Mouse (Mus musculus): ENCODE data around the gene Mlana.

The Mlana gene

DNA sequence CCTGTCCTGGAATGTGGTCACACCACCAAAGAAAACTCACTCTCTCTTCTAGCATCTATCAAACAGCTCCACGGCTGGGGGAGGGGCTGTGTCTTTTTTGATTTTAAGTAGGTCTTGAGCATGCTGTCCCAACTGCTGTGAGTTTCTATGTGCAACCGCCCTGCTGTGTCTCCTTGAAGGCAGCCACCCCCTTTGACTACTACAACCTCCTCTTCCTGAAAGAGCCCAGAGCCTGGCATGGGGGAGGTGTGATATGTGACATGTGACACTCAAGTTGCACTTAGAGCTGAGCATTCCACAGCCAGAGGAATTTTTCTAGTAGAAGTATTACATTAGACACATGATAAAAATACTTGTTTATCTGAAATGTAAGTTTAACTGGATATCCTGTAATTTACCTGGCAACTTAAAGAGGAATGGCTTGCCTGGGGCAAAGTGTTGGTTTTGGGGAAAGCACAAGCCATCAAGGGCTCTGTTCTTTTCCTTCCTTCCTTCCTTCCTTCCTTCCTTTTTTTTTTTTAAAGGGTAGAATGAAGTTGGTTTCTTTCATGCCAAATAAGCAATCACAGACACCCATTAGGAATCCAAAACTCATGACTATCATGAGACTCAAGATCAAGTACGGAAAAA, at the start of gene Mlana:
Gene Mlana (plus strand): TSS at position 580 of the 630 bp plus-strand sequence.
- no peak for DNase-seq (ENCODE audit: low spot score)

- no peak for DNase-seq (ENCODE audit: low spot score)
Observed at GRCm38 (mm10) chr19:29648550-29648914, 49.1 kb upstream of the Mlana start.

GRCm38 (mm10) chr19:29649683-29650082, 47.9 kb upstream of the Mlana start:
- no peak for DNase-seq (ENCODE audit: low spot score)

- DNase-seq (ENCODE audit: low spot score) = no peak
Observed at GRCm38 (mm10) chr19:29653768-29654265, 43.8 kb upstream of the Mlana start.

- no peak for DNase-seq (ENCODE audit: low spot score)
Observed at GRCm38 (mm10) chr19:29655148-29655547, 42.5 kb upstream of the Mlana start.

DNA sequence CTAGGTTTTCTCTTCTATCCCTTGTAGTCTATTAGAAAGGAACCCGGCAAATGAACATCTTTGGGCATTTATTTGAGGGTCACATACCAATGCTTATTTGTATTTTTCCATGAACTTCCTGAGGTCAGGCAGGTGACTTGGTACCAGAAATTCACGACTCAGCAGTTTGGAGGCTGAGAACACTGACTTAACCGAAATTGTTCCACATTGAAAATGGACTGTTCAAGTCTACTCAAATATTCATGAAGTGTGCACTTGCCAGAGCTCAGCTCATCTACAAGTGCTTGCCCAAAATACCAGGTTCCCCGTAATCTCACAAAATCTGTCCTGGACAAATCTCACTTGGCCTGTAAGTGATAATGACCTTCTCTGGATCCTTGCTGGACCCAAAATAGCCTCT, 41.6 kb upstream of the Mlana start:
- DNase-seq (ENCODE audit: low spot score) = no peak

DNA sequence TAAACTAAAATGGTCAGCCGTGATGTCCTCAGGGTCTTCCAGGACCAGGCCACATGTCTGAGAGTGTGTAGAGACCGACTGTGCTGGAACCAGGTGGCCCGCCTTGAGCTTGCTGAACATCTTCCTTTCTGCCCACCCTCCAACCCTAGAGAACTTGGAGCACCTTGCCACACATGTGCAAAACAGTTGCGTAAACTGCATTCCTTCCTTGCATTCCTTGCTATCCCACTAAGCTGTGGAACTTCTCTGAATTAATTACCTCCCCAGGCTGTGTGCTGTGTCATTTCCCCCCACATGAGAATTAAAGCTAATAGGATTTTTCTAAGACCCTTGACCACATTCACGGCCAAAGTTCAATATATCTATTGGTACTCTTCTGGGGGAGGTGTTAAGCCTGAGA, 41.0 kb upstream of the Mlana start:
- no peak for DNase-seq (ENCODE audit: low spot score)

DNA sequence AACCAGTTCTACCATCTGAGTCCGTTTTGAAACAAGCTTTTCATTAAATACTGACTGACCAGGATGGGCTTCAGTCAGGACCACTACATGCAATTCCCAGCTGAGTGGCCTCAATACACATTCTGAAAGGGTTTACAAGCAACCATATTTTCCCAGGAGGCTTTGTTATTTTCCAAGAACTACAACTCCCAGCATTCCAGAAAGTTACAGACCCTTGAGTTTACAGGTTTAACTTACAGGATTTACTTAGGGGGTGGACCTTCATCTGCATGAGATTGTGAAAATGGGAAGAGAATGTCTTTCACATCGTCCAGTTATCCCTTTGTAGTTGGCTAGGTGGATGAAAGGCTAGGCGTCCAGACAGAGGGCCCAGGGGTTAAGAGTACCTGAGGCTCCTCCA, 40.6 kb upstream of the Mlana start:
- DNase-seq (ENCODE audit: low spot score) = no peak

- DNase-seq (ENCODE audit: low spot score) = no peak
Observed at GRCm38 (mm10) chr19:29657558-29657957, 40.1 kb upstream of the Mlana start.

GRCm38 (mm10) chr19:29658836-29659235, 38.8 kb upstream of the Mlana start:
- no peak for DNase-seq (ENCODE audit: low spot score)

GRCm38 (mm10) chr19:29659705-29660104, 37.9 kb upstream of the Mlana start:
- DNase-seq (ENCODE audit: low spot score) = no peak

DNA sequence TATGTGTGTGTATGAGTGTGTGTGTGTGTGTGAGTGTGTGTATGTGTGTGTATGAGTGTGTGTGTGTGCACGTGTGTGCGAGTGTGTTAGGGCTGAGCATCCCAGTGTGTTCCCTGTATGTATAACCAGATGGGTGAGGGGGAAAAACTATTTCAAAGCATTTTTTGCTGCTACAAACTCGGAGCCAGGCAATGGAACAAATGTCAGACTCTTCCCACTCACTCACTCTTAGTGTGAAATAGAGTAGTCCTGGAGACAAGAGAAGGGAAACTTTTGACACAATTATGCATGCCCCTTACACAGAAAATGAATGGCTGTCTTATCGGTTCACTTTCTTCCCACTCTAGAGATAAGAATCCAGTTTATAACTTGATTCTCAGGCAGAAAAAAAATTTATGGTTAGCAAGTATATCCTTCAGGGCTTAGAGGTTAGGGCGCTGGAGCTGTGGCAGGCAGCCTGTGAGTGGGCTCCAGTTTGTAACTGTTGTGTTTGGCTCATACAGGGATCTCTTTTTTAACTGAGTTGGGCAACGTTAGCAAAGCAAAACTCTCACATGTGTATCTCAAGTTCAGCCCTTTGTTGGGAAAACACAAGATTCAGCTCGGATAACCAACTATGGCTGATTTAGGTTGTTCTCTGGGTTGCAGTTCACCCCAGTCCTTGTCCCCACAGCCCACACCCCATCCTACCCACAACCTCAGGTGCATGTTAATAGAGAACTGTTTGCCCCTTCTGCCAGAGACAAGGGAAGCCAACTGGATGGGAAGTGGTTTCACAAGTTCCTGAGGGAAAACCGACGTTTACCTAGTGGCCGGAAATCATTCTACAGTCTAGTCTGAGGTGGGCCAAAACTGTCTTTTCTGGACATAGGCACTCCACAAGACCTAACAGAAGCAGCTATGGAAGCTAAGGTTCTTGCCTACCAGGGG, 36.5 kb upstream of the Mlana start:
- DNase-seq (ENCODE audit: low spot score) = no peak

DNA sequence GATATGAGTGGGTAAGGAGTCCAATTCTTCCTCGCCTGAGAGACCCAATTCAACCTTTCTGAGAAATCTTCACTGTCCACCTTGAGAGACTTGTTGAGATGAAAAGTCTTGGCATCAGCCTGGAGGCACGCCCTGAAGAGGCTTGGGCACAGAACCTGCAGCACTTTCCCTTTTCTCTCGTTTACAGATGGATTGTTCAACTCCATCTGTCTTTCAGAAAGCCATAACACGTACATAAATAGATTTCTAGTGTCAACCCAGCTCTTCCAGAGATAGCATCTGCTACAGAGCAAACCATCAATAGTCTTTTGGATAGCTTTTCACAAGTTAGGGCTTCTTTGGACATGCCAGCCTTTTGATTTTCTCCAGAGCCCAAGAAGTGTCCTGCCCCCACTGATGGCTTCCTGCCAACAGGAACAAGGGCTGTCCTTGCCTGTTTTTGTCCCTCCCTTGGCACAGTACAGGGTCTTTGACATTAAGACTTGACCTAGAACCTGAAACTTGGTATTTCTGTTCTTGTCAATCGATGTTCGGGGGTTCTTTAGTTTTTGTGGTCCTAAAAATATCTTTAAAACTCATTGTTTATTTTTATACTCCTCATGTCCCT, 35.5 kb upstream of the Mlana start:
- no peak for DNase-seq (ENCODE audit: low spot score)

- no peak for DNase-seq (ENCODE audit: low spot score)
Observed at GRCm38 (mm10) chr19:29663780-29664179, 33.8 kb upstream of the Mlana start.

GRCm38 (mm10) chr19:29664934-29665333, 32.7 kb upstream of the Mlana start:
- DNase-seq (ENCODE audit: low spot score) = no peak

GRCm38 (mm10) chr19:29666164-29666563, 31.5 kb upstream of the Mlana start:
- no peak for DNase-seq (ENCODE audit: low spot score)

DNA sequence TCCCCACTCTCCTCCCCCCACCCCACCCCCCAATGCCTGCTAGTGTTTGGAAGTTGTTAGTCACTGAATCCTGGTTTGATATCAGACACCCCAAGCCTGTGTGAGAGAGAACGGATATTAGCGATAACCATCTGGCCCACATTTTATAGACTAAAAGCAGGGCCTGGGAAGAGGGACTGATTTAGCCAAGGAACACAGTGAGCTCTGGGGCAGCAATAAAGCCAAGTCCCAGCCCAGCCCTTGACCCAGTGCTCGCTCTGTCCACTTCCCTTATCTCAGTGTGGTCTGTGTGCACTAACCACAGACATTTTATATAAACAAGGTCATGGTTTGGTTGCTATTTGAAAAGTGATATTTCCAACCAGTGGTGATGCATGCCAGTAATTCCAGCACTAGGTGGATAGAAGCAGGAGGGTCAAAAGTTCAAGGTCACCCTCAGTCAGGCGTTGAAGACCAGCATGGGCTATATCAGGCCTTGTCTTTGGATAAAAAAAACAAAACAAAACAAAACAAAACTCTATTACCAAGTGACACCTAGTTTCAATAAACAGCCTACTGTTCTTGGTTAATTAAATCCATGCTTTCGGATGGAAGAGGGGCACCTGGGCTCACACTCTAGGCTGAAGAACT, 30.5 kb upstream of the Mlana start:
- no peak for DNase-seq (ENCODE audit: low spot score)

DNA sequence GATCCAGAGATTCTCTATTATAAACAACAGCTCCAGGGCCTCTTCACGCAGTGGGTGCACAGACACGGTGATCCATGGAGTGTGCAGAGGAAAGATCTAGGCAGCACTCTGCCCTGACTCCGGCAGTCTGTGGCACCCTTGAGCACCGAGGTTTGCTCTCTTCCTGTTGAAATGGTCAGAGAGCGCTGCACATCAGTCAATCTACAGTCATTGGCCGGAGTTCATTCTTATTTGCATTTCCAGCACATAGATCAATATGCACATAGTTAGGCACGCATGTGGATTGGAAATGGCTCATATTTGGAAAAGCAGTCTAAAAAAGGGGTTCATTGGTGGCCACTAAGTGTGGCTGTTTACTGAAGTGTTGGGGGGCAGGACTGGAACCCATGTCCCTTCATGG, 29.5 kb upstream of the Mlana start:
- DNase-seq (ENCODE audit: low spot score) = no peak

GRCm38 (mm10) chr19:29670247-29670646, 27.4 kb upstream of the Mlana start:
- DNase-seq (ENCODE audit: low spot score) = no peak

- DNase-seq (ENCODE audit: low spot score) = no peak
Observed at GRCm38 (mm10) chr19:29671160-29671559, 26.5 kb upstream of the Mlana start.

- DNase-seq (ENCODE audit: low spot score) = no peak
Observed at GRCm38 (mm10) chr19:29672660-29673059, 25.0 kb upstream of the Mlana start.

- no peak for DNase-seq (ENCODE audit: low spot score)
Observed at GRCm38 (mm10) chr19:29674946-29675345, 22.7 kb upstream of the Mlana start.
